Mouse (Mus musculus) heart, adult 9 months (tissue): ENCODE results near the gene Trio.
A peak's percentile ranks its signal among the peaks of the same experiment; 100 is the strongest.

Experiments
- DNase-seq, 2 experiments: peaks; one replicate each; pipeline ENCODE4 v3.0.0; 2022; ENCODE audit warnings: low spot score in 2 of 2

The Trio gene

GRCm38 (mm10) chr15:27772125-27772627, 253.5 kb downstream of the Trio start:
- no peak for DNase-seq

- peak in 1 of 2 experiments; percentile 43 for DNase-seq
Measured at GRCm38 (mm10) chr15:27771581-27771980, 254.1 kb downstream of the Trio start.

DNA sequence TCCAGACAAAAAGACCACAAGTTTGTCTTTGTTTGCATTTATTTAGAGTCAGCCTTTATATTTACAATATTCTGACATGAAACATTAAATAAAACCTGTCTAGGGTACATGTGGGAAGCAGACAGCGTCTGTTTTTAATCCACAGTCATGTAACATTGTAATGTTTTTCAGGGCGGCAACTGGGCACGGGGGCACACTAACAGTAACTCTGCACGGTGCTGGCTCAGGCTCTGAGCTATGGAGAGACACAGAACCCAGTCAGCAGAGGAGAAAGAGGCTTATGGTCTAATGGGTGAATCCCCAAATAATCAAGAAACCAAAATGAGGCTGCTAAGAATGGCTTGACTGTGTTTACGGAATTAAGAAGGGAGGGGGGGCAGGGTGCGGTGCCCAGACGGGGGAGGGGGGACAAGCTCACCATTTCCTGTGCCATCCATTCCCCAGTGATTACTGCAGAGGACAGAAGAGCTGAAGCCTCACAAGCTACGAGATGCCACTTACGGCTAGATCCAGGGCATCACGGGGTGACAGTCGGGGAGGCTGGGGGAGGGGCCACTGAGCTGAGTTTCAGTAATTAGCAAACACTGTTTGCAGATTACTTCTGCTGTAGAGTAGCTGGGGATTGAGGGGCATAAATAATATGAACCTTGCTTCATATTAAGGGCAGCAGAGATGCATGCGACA, 255.0 kb downstream of the Trio start:
- no peak for DNase-seq

DNA sequence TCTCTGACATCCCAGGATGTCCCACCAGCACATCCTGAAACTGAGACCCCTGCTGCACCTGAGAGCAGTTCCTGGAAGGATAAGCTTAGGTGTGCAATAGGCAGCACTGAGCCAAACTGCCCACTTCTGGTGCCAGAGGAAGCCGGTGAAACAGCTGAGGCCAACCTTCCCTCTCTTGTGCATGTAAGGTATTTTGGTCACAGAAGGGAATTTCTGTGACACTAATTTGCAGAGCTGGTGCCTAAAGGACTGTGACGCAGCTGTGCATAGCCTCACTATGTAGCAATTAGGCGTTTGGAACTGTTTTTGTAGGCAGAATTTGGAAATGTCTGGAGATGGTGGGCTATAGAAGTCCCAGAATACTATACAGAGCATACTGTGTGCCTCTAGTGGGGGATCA, 264.2 kb downstream of the Trio start:
- no peak for DNase-seq

- DNase-seq: no peak
Measured at GRCm38 (mm10) chr15:27760655-27761054, 265.0 kb downstream of the Trio start.

DNA sequence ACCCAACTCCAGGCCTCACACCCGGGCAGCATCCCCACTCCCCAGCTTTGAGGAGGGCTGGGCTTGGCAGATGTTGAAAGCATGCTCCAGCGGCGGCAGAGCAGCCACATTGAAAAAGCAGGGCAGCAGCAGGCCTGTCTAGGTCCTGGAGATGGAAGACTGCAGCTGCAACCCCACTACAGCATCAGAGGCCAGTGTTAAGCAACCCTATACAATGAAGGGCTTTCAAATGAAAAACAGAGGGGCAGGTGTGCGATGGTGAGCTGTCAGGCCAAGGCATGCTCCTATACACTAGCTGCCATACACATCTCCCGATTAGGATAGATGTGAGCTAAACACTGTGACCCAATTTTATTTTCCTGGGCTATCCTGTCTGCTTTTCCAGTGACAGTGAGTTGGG, 265.8 kb downstream of the Trio start:
- DNase-seq: no peak

DNA sequence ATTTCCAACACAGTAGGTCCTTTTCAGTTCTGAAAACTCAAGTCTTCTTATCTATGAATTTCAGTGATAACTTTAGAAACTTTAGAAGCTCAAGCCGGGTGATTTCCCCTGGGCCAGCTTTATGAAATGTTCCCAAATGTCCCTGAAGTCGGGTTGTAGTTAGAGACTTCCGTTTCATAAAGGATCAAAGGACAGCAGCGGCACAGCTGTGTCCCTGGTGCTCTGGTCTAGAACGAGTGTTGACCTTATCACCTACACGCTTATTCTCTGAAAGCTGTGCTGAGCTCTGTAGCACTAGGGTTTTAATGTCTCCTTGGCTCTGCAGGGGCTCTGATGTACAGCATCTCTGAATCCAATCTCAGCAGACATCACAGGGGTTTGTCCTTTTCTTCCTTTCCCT, 267.0 kb downstream of the Trio start:
- DNase-seq: no peak

DNA sequence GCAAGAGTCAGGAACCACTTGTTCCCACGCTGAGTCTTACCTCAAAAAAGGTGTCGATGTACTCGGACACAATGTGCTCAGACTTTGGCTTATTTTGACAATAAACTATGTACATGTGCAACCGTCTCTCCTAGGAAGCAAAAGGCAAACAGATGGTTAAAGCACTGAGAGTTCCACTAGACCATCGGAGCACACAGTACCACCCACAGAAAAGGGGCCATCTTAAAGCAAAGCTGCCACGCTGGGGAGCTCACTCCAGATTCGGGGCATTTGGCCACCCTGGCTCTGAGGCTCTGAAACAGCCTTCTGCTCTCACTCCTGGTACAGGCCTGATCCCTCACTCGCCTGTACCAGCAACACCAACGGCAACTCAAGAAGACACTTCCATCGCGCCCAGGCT, 269.2 kb downstream of the Trio start:
- DNase-seq: no peak

DNA sequence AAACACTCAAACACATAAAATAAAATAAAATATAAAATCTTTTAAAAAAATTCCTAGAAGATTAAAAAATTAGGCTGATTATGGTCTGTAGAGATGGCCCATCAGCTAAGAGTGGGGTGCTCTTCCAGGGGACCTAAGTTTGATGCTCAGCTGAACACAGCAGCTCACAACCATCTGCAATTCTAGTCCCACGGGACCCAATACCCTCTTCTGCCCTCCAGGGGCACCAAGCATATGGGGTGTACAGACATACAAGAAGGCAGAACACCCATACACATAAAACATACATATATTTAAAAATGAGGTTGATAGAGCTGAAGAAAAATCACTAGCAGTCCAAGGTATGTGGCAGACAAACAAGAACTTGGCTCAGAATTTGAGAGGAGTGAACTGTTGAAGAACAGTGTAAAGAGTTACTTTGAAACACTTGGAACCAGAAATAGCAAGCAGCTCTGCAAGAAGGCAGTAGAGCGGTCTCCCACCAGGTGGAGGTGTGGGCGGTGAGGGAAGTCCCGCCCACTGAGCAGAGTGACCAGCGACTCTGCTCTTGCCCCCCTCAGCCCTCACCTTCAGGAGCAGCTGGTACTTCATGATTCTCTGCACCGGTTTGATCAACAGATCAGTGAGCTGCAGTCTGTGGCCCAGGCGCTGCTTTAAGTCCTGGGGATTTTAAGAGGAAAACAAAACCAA, 270.9 kb downstream of the Trio start:
- no peak for DNase-seq

DNA sequence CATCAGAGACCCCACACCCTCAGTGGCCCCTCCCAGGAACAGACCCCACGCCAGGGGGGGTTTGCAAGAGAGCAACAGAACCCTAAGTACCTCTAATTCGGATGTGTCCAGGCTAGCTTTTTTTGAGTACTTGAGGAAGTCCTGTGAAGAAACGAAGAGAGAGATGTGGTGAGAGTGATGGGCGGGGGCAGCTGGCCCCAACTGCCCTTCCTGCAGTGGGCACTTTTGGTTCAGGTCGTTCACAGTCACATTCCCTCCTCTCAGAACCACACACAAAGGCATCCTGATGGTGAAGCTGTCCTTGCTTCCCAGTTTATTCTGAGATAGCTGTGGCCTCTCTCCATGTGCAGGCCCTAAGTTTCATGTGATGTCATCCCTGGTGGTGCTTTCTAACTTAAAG, 271.7 kb downstream of the Trio start:
- no peak for DNase-seq

- no peak for DNase-seq
Measured at GRCm38 (mm10) chr15:27752677-27753342, 272.8 kb downstream of the Trio start.

DNA sequence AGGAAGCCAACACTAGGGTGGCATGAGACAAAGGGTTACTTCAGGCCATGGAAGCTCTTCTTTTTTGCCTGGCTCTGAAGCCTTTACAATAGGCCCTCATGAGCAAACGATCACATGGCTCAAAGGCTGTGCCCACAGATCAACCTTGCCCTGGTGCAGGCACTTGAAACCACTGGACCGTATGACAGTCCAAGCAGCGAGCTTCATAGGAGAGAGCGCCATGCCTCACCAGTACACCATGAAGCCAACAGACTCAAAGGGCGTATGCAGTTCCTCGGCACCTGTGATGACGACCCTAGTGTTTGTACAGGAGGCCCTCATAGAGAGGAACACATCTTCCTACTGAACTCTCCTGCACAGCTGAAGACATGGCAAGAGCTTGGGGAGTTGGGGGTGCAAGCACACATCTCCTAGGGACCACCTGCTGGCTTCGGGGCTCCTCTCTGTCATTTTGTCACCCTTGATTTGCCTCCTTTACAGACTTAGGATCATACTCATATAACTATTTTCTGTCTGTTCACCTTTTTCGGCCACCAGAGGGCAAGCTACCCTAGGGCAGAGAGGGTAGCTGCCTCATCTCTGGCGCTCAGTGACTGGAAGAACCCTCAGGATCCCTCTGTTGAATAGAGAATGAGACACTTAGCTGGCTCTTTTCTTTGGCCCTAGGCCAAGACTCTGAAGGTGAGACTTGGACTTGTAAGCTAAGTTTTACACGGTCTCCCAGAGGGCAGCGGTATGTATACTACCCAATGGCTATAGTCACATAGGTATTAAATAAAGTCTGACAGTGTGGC, 273.8 kb downstream of the Trio start:
- DNase-seq: peak; percentile 30 to 40

DNA sequence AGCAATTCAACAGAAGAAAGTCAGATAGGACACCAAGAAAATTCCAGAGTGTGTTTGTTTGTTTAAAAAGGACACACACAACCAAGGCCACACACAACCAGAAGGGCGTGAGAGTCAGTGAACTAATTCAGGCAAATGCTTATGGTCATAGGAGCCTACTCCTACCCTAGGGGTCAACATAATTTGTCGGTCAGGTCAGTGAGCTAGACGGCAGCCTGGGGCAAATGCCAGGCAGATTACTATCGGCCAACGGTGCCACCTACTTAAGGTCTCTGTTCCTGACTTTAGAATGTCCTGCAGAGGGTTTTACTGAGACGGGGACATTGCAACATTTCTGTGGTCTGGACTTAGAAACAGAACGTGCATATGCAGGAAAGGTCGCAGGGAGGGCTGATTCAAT, 276.9 kb downstream of the Trio start:
- no peak for DNase-seq

DNA sequence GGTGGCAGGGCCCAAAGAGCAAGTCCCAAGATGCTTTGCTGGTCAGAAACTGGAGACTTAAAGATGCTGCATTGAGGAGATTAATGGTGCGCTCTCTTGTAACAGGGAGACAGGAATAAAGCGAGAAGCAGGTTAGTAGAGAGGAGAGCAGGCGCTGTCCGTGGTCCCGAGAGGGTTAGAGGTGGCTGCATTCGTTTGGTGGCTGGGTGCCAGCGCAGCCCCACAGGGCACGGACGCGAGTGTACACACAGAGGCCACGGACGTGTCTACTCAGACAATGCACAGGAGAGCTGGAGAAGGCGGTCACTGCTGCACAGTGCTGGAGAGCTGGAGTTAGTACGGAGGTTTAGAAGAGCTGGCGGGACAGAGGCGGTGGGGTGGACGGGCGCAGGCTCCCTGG, 278.1 kb downstream of the Trio start:
- no peak for DNase-seq

- DNase-seq: no peak
Measured at GRCm38 (mm10) chr15:27744995-27745394, 280.7 kb downstream of the Trio start.

GRCm38 (mm10) chr15:27740080-27740479, 285.6 kb downstream of the Trio start:
- DNase-seq: peak; percentile 14 to 23

- no peak for DNase-seq
Measured at GRCm38 (mm10) chr15:27731818-27732217, 293.8 kb downstream of the Trio start.

- DNase-seq: no peak
Measured at GRCm38 (mm10) chr15:27726228-27726627, 299.4 kb downstream of the Trio start.

GRCm38 (mm10) chr15:27724796-27725680, 300.6 kb downstream of the Trio start:
- peak; percentile 22 to 29 for DNase-seq

DNA sequence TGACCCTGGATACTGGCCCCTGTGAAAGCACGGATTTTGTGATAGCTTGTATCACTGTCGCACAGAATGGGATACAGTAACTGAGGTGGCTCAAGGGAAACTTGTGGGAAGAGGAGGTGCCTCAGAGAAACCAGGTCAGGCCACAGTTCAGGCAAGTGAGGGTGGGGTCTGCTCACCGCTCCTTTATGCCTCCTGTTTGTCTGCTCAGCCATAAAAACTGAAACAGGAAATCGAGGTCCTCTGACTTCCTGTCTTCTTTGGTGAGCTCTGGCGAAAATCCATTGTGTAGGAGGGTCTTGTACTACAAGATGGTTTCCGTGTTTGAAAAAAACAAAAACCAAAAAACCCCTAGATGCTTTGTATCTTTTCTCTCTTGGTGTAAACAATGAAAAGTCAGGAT, 301.4 kb downstream of the Trio start:
- no peak for DNase-seq

DNA sequence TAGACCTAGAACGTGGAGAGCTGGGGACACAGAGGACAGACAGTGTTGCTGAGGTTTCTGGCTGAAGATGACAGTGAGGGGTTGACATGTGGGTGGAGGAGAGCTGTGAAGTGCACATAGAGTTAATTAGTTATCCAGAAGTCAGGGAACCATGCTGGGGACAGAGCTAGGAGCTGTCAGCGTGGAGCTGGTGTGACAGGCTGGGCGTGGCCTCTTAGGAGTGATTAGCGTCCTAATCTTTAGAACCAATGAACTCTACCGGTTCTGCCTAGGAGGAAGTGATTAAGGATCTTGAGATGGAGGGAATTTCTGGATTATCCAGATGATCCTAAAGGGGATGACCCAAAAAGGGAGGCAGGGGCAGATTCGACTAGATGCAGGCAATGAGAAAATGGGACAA, 301.9 kb downstream of the Trio start:
- no peak for DNase-seq
